Mouse (Mus musculus) embryonic facial prominence, embryonic 13.5 days (tissue): ENCODE measurements at regions not wholly inside any gene's neighbourhood (a gene's known extent, or its start where the extent isn't known, plus 50 kb on each side); places are given as distances from the start of the nearest gene placed in this dataset.

Experiments used
- ATAC-seq: fragments of 200-750 bp; cut with Nextera tagmentation; 2 replicates; pipeline ENCODE4 v1.8.0; 2017; ENCODE audit warnings: low read depth; ENCODE audit not compliant: insufficient number of reproducible peaks, insufficient read depth, low FRiP score, low TSS enrichment
- H3K27ac ChIP-seq: fragments of 300-500 bp; sonication (generic); 2 replicates; pipeline ENCODE4 v1.5.1; 2015; ENCODE audit warnings: moderate library complexity, mild to moderate bottlenecking, inconsistent platforms
- H3K27me3 ChIP-seq: fragments of 300-500 bp; sonication (generic); 2 replicates; pipeline ENCODE4 v1.6.1; 2015; ENCODE audit warnings: mild to moderate bottlenecking, inconsistent platforms
- H3K36me3 ChIP-seq: fragments of 300-500 bp; sonication (generic); 2 replicates; pipeline ENCODE4 v1.6.1; 2015; ENCODE audit warnings: mild to moderate bottlenecking, inconsistent platforms
- H3K4me1 ChIP-seq: fragments of 300-500 bp; sonication (generic); 2 replicates; pipeline ENCODE4 v1.6.1; 2015; ENCODE audit warnings: inconsistent platforms
- H3K4me2 ChIP-seq: fragments of 300-500 bp; sonication (generic); 2 replicates; pipeline ENCODE4 v1.6.1; 2015; ENCODE audit warnings: moderate library complexity, mild to moderate bottlenecking, inconsistent platforms
- H3K4me3 ChIP-seq: fragments of 300-500 bp; sonication (generic); 2 replicates; pipeline ENCODE4 v1.5.1; 2015; ENCODE audit warnings: mild to moderate bottlenecking, inconsistent platforms
- H3K9ac ChIP-seq: fragments of 300-500 bp; sonication (generic); 2 replicates; pipeline ENCODE4 v1.6.1; 2015; ENCODE audit warnings: mild to moderate bottlenecking, inconsistent platforms
- H3K9me3 ChIP-seq: fragments of 300-500 bp; sonication (generic); 2 replicates; pipeline ENCODE4 v1.6.1; 2016; ENCODE audit warnings: inconsistent platforms
- WGBS: fragments of 180-500 bp; shearing (Covaris S2); methylation state at CpG from one replicate; pipeline ENCODE4 v1.1.7; 2015; ENCODE audit warnings: mixed read lengths; 5-methylcytosine and 5-hydroxymethylcytosine counted together

DNA sequence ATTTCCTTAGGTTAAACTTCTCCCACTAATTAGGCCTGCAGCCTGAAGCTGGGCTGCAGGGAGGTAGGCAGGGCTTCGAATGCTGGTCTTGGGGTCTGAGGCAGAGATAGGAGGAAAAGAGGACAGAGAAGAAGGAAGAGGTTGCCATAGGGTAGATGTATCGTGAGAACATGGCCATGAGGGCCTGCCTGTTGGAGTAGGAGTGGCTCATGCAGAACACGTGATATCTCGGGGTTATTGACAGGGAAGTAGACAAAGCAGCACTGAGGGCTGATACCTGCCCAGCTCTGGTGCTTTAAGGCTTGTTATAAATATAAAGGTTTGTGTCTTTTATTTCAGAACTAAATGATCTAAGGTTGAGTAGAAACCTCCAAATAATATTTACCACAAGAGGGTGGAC lies 628.9 kb downstream of the Zfp706 start:
- H3K27me3 ChIP-seq = peaks cover 18% of the 10 kb centered on the region
- WGBS = 83% methylated on average over 4 of the region's 4 CpGs

DNA sequence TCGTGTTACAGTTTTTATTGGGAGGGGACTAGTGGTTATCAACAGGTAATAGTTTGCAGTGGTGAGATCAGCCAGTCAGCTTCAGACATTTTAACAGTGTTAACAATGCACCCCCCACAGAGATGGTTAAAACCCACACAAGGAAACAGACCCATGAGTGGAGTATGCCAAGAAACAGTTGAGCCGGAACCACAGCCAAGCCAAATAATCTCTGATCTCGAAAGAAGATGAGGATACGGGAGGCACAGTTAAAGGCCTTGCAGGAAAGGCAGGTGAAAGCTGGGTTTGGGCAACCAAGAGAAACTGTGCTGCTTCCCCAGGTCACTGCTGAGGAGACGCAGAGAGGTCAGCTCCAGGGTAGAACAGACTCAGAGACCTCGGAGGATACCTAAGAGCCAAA lies 631.0 kb downstream of the Zfp706 start:
- no peak for ATAC-seq
- Histone ChIP-seq H3K9me3 (no peaks in the 10 kb centered on the region), H3K27me3 (peaks cover 7% of the 10 kb centered on the region), H3K9ac (no peak overlapping the region), H3K4me1 (peaks cover 31% of the 10 kb centered on the region), H3K4me2 (no peak overlapping the region), H3K36me3 (no peaks in the 10 kb centered on the region), H3K27ac (no peak overlapping the region), H3K4me3 (no peak overlapping the region)
- 71% methylated on average over 6 of the region's 6 CpGs for WGBS

More for the DNA sequence above, 628.9 kb downstream of the Zfp706 start:
- Histone ChIP-seq H3K9ac (no peak overlapping the region), H3K9me3 (no peaks in the 10 kb centered on the region), H3K4me3 (no peak overlapping the region), H3K27ac (no peak overlapping the region), H3K4me1 (peaks cover 28% of the 10 kb centered on the region), H3K36me3 (no peaks in the 10 kb centered on the region), H3K4me2 (no peak overlapping the region)
- no peak for ATAC-seq

DNA sequence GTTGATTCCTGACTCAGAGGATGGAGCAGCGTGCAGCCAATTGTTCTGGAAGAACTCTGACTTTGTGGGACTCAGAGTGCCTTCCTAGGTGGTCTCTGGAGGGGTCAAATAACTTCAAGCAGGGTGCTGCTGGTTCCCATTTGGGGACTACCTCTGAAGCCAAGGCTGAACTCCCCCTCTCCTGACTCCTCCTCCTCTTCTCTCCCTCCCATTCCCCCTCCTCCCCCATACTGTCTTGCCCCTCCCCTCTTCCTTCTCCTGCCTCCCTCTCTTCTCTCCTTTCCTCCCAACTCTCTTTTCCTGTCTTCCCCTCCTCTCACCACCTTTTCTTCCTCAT lies 632.1 kb downstream of the Zfp706 start:
- Histone ChIP-seq H3K9ac (no peak overlapping the region), H3K4me1 (peaks cover 23% of the 10 kb centered on the region), H3K4me3 (peak overlapping the region; percentile 44), H3K27me3 (no peaks in the 10 kb centered on the region; the same call in 1 of the 2 replicates), H3K9me3 (no peaks in the 10 kb centered on the region), H3K27ac (peak overlapping the region; percentile 83; the same call in 1 of the 2 replicates), H3K36me3 (no peaks in the 10 kb centered on the region), H3K4me2 (peak overlapping the region; percentile 80)
- no peak for ATAC-seq
- 6% methylated on average over 1 of the region's 1 CpGs for WGBS

DNA sequence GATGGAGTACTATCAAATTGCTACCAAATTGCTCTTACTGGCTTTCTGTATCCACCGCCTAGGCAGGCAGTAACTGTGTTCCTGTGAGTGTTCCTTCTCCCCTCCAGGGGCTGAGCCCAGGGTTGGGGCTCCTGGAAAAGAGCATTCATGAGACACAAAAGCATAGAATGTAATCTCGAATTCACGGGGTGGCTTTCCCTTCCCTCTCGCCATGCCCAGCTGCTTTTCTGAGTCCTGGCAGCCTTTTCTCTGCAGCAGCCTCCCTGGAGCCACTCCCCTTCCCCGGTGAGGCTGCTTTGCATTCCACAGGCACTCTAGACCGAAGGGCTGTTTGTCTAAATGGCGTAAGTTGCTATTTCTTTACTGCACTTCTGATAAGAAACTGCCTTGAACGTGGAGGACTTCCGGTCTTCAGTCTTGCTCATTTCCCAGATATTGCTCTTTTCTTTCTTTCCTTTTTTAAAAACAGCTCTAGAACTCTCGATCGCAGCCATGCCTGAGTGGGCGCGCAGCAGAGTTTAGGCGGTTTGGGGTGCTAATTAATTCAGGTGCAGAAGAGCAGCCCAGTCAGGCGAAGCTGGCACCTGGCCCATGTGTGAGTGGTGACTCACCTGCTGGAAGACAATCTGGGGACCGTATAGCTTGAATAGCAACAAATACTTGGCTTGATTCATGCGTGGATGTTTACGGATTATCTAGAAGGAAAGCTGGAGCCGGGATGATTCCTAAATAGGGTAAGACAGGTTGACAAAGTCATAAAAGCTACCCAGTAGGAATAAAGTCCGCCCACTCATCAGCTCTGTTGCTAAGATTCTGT lies 632.6 kb downstream of the Zfp706 start:
- Histone ChIP-seq H3K4me1 (peaks cover 23% of the 10 kb centered on the region), H3K4me2 (peak overlapping the region; percentile 80), H3K4me3 (peak overlapping the region; percentile 44), H3K9ac (peak overlapping the region; percentile 64), H3K9me3 (no peaks in the 10 kb centered on the region), H3K27ac (peak overlapping the region; percentile 83), H3K36me3 (no peaks in the 10 kb centered on the region), H3K27me3 (no peaks in the 10 kb centered on the region; the same call in 1 of the 2 replicates)
- peak; percentile 76; the same call in 1 of the 2 replicates for ATAC-seq
- 2% methylated on average over 20 of the region's 20 CpGs for WGBS

DNA sequence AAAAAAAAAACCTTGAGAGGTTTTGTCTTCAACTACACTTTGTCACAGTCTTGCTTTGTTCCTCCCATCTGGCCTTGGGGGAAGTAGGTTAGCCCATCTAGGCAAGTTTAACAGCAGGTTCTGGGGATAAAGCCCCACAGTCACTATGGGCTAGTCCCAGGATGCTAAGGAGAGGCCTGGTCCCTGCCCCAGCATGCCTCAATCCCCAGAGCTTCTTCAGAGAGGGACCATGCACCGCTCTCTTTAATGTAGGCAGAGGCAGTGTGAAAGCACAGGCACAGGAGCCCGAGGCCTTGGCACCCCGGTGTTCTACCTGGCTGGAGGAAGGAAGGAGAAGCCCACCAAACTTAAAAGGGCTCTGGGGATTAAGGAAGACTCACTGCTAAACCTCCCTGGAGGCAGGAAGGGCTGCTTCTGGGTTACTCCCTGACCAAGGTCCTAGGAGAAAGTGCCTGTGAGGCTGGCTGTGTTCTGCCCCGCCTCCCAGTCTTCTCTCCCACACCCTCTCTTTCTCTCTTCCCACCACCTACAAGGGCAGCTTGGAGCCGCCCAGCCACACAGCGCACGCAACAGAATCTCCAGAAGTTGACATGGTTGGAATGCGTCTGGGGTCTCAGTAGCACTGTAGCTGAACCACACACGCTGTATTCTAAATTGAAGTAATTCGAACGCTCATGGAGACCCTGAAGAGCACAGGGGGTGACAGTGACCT lies 633.5 kb downstream of the Zfp706 start:
- Histone ChIP-seq H3K9me3 (no peaks in the 10 kb centered on the region), H3K36me3 (no peaks in the 10 kb centered on the region), H3K4me2 (peak overlapping the region; percentile 80), H3K27me3 (no peaks in the 10 kb centered on the region; the same call in 1 of the 2 replicates), H3K4me1 (peaks cover 23% of the 10 kb centered on the region), H3K9ac (peak overlapping the region; percentile 64), H3K27ac (peak overlapping the region; percentile 83), H3K4me3 (peak overlapping the region; percentile 44)
- 0 out of 2 replicates have a peak, but pooled peaks have one; percentile 68 for ATAC-seq
- 7% methylated on average over 11 of the region's 11 CpGs for WGBS

DNA sequence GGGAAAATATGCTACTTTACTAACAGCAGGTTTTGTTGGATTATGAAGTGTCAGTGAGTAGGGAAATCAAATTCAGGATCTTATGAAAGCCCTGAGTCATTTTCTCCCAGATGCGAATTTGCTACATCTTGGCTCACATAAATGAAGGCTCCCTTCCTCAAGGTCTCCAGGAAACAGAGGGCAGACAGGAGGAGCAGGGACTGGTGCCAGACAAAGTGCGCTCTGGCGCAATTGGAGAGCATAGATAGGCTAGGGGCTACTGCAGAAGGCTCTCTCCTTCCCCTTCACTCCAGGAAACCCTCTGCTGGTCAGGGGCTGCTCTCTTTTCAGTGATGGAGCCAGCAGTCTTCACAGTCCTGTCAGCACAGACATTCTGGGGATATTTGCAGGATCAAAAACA lies 634.1 kb downstream of the Zfp706 start:
- no peak overlapping the region for H3K9ac ChIP-seq
- ATAC-seq = no peak
- peak overlapping the region; percentile 83; the same call in 1 of the 2 replicates for H3K27ac ChIP-seq
- peaks cover 23% of the 10 kb centered on the region for H3K4me1 ChIP-seq
- H3K9me3 ChIP-seq = no peaks in the 10 kb centered on the region
- no peaks in the 10 kb centered on the region; the same call in 1 of the 2 replicates for H3K27me3 ChIP-seq
- no peak overlapping the region for H3K4me3 ChIP-seq
- peak overlapping the region; percentile 80; the same call in 1 of the 2 replicates for H3K4me2 ChIP-seq
- WGBS = 36% methylated on average over 3 of the region's 3 CpGs
- H3K36me3 ChIP-seq = no peaks in the 10 kb centered on the region

DNA sequence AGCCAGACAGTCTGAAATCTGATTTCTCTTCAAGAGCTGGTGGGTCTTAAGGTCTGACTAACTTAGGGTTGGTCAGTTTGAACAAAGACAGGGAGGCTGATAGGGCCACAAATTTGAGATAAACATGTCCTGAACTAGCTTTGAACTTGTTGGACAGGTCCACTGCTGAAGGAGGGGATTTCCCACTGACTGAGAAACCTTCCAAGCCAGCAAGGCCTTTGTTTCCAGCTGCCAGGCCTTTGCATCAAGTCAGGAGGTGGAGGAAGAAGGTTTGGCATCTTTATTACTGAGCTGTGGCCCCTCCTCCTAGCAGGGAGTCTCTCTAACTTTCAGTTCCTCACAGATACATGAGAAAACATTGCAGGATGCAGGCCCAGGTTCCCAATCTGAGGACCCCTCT lies 636.2 kb downstream of the Zfp706 start:
- H3K4me1 ChIP-seq = peaks cover 23% of the 10 kb centered on the region
- no peaks in the 10 kb centered on the region for H3K27me3 ChIP-seq
- H3K36me3 ChIP-seq = no peaks in the 10 kb centered on the region
- no peak overlapping the region for H3K9ac ChIP-seq
- no peak overlapping the region for H3K27ac ChIP-seq
- H3K4me3 ChIP-seq = no peak overlapping the region
- no peak overlapping the region for H3K4me2 ChIP-seq
- no peak for ATAC-seq
- no peaks in the 10 kb centered on the region for H3K9me3 ChIP-seq

DNA sequence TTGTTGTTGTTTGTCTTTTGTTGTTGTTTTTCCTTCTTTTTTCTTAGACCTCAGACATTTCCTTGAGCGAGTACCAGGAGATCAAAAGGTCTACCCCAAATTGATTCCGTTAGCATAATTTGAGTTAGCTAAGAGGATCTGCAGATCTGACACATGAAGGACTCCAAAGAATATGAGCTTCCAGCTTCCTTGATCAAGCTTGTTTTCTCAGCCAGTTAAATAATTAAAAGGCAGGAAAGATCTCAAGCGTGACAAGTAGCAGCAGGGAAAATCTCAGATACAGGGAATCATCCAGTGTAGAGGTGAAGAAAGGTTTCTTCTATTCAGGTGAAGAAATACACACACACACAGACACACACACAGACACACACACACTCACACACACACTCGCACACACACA lies 636.7 kb downstream of the Zfp706 start:
- 61% methylated on average over 4 of the region's 4 CpGs for WGBS
- H3K4me2 ChIP-seq = no peak overlapping the region
- H3K27ac ChIP-seq = no peak overlapping the region
- no peak overlapping the region for H3K4me3 ChIP-seq
- no peaks in the 10 kb centered on the region for H3K36me3 ChIP-seq
- no peak for ATAC-seq
- peaks cover 23% of the 10 kb centered on the region for H3K4me1 ChIP-seq
- H3K9ac ChIP-seq = no peak overlapping the region
- no peaks in the 10 kb centered on the region for H3K9me3 ChIP-seq
- no peaks in the 10 kb centered on the region for H3K27me3 ChIP-seq

DNA sequence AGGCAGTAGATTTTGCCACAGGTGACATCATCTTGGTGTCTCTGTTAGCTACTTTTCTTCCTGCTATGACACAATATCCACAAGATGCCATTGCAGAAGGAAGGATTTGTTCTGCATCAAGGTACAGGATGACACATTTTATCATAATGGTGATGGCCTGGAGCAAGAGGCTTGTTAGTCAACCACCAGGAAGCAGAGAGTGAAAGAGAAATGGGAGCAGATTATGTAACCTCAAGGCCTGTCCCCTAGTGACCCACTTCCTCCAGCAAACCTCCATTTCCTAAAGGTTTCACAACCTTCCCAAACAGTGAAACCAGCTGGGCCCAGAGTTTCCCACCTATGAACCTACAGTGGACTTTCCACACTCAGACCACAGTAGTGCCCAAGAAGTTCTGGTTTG lies 640.3 kb downstream of the Zfp706 start:
- no peak overlapping the region for H3K4me2 ChIP-seq
- H3K36me3 ChIP-seq = no peaks in the 10 kb centered on the region
- H3K4me3 ChIP-seq = no peak overlapping the region
- no peak overlapping the region for H3K9ac ChIP-seq
- H3K27ac ChIP-seq = no peak overlapping the region
- no peak for ATAC-seq
- no peaks in the 10 kb centered on the region for H3K27me3 ChIP-seq
- no peaks in the 10 kb centered on the region for H3K4me1 ChIP-seq
- H3K9me3 ChIP-seq = no peaks in the 10 kb centered on the region

DNA sequence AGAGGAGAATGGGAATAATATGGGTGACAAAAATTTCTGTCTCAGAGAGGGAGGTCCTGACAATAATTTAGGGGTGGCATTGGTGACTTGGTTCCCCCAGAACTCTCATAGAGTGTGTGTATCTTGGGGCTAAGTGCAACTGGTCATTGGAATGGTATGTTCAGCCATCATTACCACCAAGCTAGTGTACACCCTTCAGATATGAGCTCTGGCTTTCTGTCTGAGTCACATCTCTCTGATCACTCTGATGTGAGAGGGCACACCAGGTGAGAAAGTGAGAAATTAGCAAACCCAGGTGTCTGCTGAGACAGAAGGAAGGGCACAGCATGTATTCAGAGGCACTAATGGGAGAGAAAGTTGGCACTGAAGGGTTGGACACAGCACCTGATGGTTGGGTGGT lies 642.8 kb downstream of the Zfp706 start:
- H3K27me3 ChIP-seq = no peaks in the 10 kb centered on the region
- no peak overlapping the region for H3K9ac ChIP-seq
- no peak for ATAC-seq
- H3K27ac ChIP-seq = no peak overlapping the region
- H3K4me1 ChIP-seq = peaks cover 16% of the 10 kb centered on the region
- no peak overlapping the region for H3K4me3 ChIP-seq
- no peak overlapping the region for H3K4me2 ChIP-seq
- no peaks in the 10 kb centered on the region for H3K36me3 ChIP-seq
- no peaks in the 10 kb centered on the region for H3K9me3 ChIP-seq

DNA sequence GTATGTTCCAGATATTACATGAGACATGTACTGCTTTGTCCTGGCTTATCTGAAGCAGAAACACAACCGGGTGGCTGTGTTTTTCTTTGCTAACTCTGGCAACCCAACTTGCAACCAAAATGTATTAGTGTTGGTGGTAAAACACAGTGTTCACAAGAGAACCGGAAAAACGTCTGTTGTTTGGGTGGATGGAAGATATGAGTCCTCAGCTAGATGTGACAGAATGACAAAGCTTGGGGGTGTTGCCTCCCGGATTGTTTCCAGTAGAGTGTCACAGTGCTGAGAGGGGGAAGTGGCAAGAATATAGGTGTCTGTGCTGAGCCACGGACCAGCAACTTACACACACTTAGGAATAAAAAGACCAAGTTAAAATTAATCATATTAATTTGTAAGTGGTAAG lies 643.5 kb downstream of the Zfp706 start:
- WGBS = 75% methylated on average over 5 of the region's 5 CpGs

More for the DNA sequence above, 643.5 kb downstream of the Zfp706 start:
- Histone ChIP-seq H3K9me3 (no peaks in the 10 kb centered on the region), H3K9ac (no peak overlapping the region), H3K36me3 (no peaks in the 10 kb centered on the region), H3K4me2 (no peak overlapping the region), H3K4me3 (no peak overlapping the region), H3K27ac (no peak overlapping the region), H3K4me1 (peaks cover 16% of the 10 kb centered on the region), H3K27me3 (no peaks in the 10 kb centered on the region)
- ATAC-seq = no peak
